Mouse (Mus musculus): ENCODE data around the gene Ccdc84. TPM values are rescaled to one million over a fixed set of nuclear protein-coding genes. Genes with fewer than 3 reads are reported as not detected.

The Ccdc84 gene
- polyA plus RNA-seq, 1 experiment, result 15.6 TPM

DNA sequence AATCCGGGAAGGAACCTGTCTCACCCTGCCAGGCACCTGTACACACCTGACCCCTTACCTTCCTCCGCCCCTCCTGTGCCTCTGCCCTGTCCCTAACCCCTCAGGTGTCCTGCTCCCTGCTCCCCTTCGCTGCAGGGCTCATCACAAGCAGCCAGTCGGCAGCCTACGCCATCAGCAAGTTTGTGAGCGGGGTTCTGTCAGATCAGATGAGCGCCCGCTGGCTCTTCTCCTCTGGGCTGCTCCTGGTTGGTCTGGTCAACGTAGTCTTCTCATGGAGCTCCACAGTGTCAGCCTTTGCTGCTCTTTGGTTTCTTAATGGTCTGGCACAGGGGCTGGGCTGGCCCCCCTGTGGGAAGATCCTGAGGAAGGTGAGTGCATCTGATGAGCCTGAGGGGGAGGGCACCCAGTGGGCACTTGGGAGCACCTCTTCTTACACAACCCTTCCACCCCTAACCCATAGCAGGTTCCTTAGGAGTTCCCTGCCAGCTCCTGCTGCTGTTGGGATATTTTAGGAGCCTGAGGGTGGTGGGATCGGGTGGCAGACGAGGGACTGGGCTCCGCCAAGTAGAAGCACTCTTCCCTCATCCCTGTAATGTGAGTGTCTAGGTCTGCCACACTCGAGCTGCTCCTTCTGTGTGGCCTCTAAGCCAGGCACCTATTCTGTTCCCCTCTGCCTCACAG lies 19.1 kb downstream of the Ccdc84 start:
- no peaks in the 10 kb centered on the region for H3K27me3 ChIP-seq (ENCODE audit: control insufficient read depth, insufficient read depth, insufficient read length)
- TF ChIP-seq MYOD1 (IDR thresholded peaks at IDR 0.05; ENCODE audit: control insufficient read depth in 1 of 3, insufficient read length in 2 of 3, low read depth in 2 of 3), result no peak
- no peak for TF ChIP-seq MAX (IDR thresholded peaks at IDR 0.05; ENCODE audit: low read depth)
- no peaks in the 10 kb centered on the region for H3K79me2 ChIP-seq (ENCODE audit: control insufficient read depth, insufficient read depth)
- H3K4me3 ChIP-seq, result no peak overlapping the region
- no peak overlapping the region for H3ac ChIP-seq (ENCODE audit: control insufficient read depth, insufficient read length)
- H3K36me3 ChIP-seq (ENCODE audit: control insufficient read depth, insufficient read depth), result peaks cover 19% of the 10 kb centered on the region
- no peak overlapping the region for H3K4me2 ChIP-seq (ENCODE audit: low read depth)

DNA sequence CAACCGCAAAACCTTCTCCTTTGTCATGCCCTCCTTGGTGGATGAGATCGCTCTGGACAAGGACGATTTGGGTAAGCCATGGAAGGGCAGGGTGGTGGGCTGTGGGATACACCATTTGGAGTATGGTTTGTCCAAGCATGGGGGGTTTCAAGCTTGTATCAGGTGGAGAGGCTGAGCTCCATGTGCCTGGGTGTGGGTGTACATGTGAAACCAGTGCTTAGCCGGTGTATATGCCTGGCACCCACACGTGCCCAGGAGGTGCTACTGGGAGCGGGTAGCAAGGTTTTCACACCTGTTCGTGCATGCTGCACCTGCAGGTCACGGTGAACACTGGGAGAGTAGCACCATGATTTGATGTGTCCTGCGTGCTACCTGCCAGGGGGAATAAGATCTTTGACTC lies 19.8 kb downstream of the Ccdc84 start:
- TF ChIP-seq TCF12 (IDR thresholded peaks at IDR 0.05; ENCODE audit: insufficient read depth, poor library complexity, severe bottlenecking), result no peak
- TF ChIP-seq USF1 (IDR thresholded peaks at IDR 0.05; ENCODE audit: low read depth), result no peak
- no peak for TF ChIP-seq E2F4 (IDR thresholded peaks at IDR 0.05; ENCODE audit: insufficient read depth)
- no peak for TF ChIP-seq CEBPB (IDR thresholded peaks at IDR 0.05; ENCODE audit: insufficient read depth, poor library complexity, severe bottlenecking)
- no peak for TF ChIP-seq SRF (IDR thresholded peaks at IDR 0.05; ENCODE audit: control insufficient read depth, insufficient read length, low read depth)
- no peak for TF ChIP-seq REST (IDR thresholded peaks at IDR 0.05; ENCODE audit: insufficient read depth, insufficient read length)
- TF ChIP-seq TCF3 (IDR thresholded peaks at IDR 0.05; ENCODE audit: insufficient read length, low read depth), result no peak
- no peak for TF ChIP-seq POLR2A (IDR thresholded peaks at IDR 0.05; ENCODE audit: insufficient read length, low read depth)
- TF ChIP-seq MYOD1 (IDR thresholded peaks at IDR 0.05; ENCODE audit: control insufficient read depth in 1 of 3, insufficient read length in 2 of 3, low read depth in 2 of 3), result no peak
- TF ChIP-seq MAX (IDR thresholded peaks at IDR 0.05; ENCODE audit: low read depth), result no peak
- TF ChIP-seq POLR2AphosphoS2 (IDR thresholded peaks at IDR 0.05; ENCODE audit: insufficient read length, low read depth), result no peak
- no peak for TF ChIP-seq MYOG (IDR thresholded peaks at IDR 0.05; ENCODE audit: control insufficient read depth in 1 of 3, insufficient read depth in 1 of 3, insufficient read length in 2 of 3, low read depth in 2 of 3)
- peak overlapping the region; percentile 90 for H3K4me2 ChIP-seq (ENCODE audit: low read depth)
- no peaks in the 10 kb centered on the region for H3K79me2 ChIP-seq (ENCODE audit: control insufficient read depth, insufficient read depth)
- H3K27me3 ChIP-seq (ENCODE audit: control insufficient read depth, insufficient read depth, insufficient read length), result no peaks in the 10 kb centered on the region
- peaks cover 12% of the 10 kb centered on the region for H3K36me3 ChIP-seq (ENCODE audit: control insufficient read depth, insufficient read depth)
- H3ac ChIP-seq (ENCODE audit: control insufficient read depth, insufficient read length), result no peak overlapping the region
- H3K4me3 ChIP-seq, result no peak overlapping the region

DNA sequence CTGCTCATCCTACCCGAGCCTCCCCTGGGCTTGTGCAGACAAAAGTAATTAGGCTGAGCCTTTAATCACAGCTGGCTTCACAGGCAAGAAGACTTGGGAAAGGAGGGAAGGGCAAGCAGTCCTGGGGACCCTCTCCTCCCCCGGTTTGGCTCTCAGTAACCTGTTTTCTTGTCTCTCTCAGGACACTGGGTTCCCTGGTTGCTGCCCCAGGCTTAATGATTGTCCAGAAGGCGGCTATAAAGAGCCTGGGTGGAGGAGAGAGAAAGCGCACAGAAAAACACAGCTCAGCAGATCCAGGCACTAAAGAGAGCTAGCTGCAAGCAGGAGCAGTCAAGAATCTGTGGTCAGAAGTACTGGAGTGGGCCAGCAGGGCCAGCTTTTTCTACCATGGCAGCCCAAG lies 20.3 kb downstream of the Ccdc84 start:
- H3K4me3 ChIP-seq, result peak overlapping the region; percentile 49
- TF ChIP-seq REST (IDR thresholded peaks at IDR 0.05; ENCODE audit: insufficient read depth, insufficient read length), result no peak
- TF ChIP-seq POLR2AphosphoS2 (IDR thresholded peaks at IDR 0.05; ENCODE audit: insufficient read length, low read depth), result no peak
- TF ChIP-seq POLR2A (IDR thresholded peaks at IDR 0.05; ENCODE audit: insufficient read length, low read depth), result no peak
- no peak for TF ChIP-seq MYOD1 (IDR thresholded peaks at IDR 0.05; ENCODE audit: control insufficient read depth in 1 of 3, insufficient read length in 2 of 3, low read depth in 2 of 3)
- no peak for TF ChIP-seq E2F4 (IDR thresholded peaks at IDR 0.05; ENCODE audit: insufficient read depth)
- TF ChIP-seq MYOG (IDR thresholded peaks at IDR 0.05; ENCODE audit: control insufficient read depth in 1 of 3, insufficient read depth in 1 of 3, insufficient read length in 2 of 3, low read depth in 2 of 3), result no peak
- TF ChIP-seq MAX (IDR thresholded peaks at IDR 0.05; ENCODE audit: low read depth), result no peak
- no peak for TF ChIP-seq SRF (IDR thresholded peaks at IDR 0.05; ENCODE audit: control insufficient read depth, insufficient read length, low read depth)
- no peak for TF ChIP-seq TCF3 (IDR thresholded peaks at IDR 0.05; ENCODE audit: insufficient read length, low read depth)
- no peak for TF ChIP-seq USF1 (IDR thresholded peaks at IDR 0.05; ENCODE audit: low read depth)
- TF ChIP-seq TCF12 (IDR thresholded peaks at IDR 0.05; ENCODE audit: insufficient read depth, poor library complexity, severe bottlenecking), result no peak
- TF ChIP-seq CEBPB (IDR thresholded peaks at IDR 0.05; ENCODE audit: insufficient read depth, poor library complexity, severe bottlenecking), result no peak

DNA sequence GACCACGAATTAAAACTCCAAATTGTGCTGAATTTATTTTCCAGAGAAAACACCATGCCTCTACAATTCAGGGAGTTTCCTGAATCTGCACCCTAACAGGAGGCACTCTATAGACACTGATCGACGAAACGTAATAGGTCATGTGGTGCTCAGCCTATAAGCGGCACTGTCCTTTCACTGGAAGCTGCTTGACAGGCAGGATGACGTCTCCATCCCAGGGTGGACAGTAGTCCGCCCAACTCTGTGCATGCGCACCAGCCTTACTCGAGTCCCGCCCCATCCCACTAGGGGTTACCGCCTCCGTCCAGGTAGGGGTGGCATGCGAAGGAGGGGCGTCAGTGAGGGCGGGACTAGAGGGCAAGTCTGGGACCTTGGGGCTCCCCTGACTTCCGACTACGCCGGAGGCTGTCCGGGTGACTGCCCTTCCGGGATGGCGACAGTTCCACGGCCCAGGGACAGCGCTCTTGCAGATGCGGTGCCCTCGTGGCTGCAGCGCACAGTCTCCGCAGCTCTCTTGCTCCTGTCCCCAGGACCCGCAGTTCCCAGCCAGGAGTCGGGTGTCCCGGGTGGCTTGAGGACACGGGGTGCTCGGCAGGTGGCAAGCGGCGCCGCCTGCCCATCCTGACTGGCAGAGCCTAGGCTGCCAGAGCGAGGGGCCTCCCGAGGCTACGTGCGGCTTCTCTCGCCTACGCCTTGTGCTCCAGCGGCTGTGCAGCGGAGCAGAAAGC lies 21.5 kb downstream of the Ccdc84 start, which contains the start of gene Slc37a4:
TSS of gene Slc37a4 (plus strand) at position 169 of the 728 bp plus-strand sequence.
- Histone ChIP-seq H3ac (ENCODE audit: control insufficient read depth, insufficient read length) (peak within 1 kb of the TSS; percentile 60), H3K27me3 (ENCODE audit: control insufficient read depth, insufficient read depth, insufficient read length) (no peaks in the 10 kb centered on the region), H3K4me3 (peak within 1 kb of the TSS; percentile 49), H3K4me2 (ENCODE audit: low read depth) (peak within 1 kb of the TSS; percentile 90), H3K36me3 (ENCODE audit: control insufficient read depth, insufficient read depth) (peaks cover 5% of the 10 kb centered on the region), H3K79me2 (ENCODE audit: control insufficient read depth, insufficient read depth) (no peaks in the 10 kb centered on the region)
- TF ChIP-seq E2F4 (IDR thresholded peaks at IDR 0.05; ENCODE audit: insufficient read depth), result no peak
- TF ChIP-seq MYOG (IDR thresholded peaks at IDR 0.05; ENCODE audit: control insufficient read depth in 1 of 3, insufficient read depth in 1 of 3, insufficient read length in 2 of 3, low read depth in 2 of 3), result no peak
- TF ChIP-seq TCF3 (IDR thresholded peaks at IDR 0.05; ENCODE audit: insufficient read length, low read depth), result no peak
- no peak for TF ChIP-seq TCF12 (IDR thresholded peaks at IDR 0.05; ENCODE audit: insufficient read depth, poor library complexity, severe bottlenecking)
- peak; percentile 67 for TF ChIP-seq POLR2AphosphoS2 (IDR thresholded peaks at IDR 0.05; ENCODE audit: insufficient read length, low read depth)
- TF ChIP-seq CEBPB (IDR thresholded peaks at IDR 0.05; ENCODE audit: insufficient read depth, poor library complexity, severe bottlenecking), result no peak
- TF ChIP-seq MAX (IDR thresholded peaks at IDR 0.05; ENCODE audit: low read depth), result no peak
- peak in 1 of 3 experiments; percentile 47 for TF ChIP-seq MYOD1 (IDR thresholded peaks at IDR 0.05; ENCODE audit: control insufficient read depth in 1 of 3, insufficient read length in 2 of 3, low read depth in 2 of 3)
- TF ChIP-seq REST (IDR thresholded peaks at IDR 0.05; ENCODE audit: insufficient read depth, insufficient read length), result no peak
- TF ChIP-seq SRF (IDR thresholded peaks at IDR 0.05; ENCODE audit: control insufficient read depth, insufficient read length, low read depth), result no peak
- peak; percentile 76 for TF ChIP-seq POLR2A (IDR thresholded peaks at IDR 0.05; ENCODE audit: insufficient read length, low read depth)
- peak; percentile 93 for TF ChIP-seq USF1 (IDR thresholded peaks at IDR 0.05; ENCODE audit: low read depth)

More for the DNA sequence above, 20.3 kb downstream of the Ccdc84 start:
- peaks cover 9% of the 10 kb centered on the region for H3K36me3 ChIP-seq (ENCODE audit: control insufficient read depth, insufficient read depth)
- H3ac ChIP-seq (ENCODE audit: control insufficient read depth, insufficient read length), result no peak overlapping the region
- no peaks in the 10 kb centered on the region for H3K27me3 ChIP-seq (ENCODE audit: control insufficient read depth, insufficient read depth, insufficient read length)
- H3K4me2 ChIP-seq (ENCODE audit: low read depth), result peak overlapping the region; percentile 90
- H3K79me2 ChIP-seq (ENCODE audit: control insufficient read depth, insufficient read depth), result no peaks in the 10 kb centered on the region
